Mouse (Mus musculus) liver, postnatal 0 days (tissue): ENCODE results near the gene Itgae.

Experiments
- CTCF ChIP-seq: sonication (generic); IDR thresholded peaks from 2 replicates; pipeline ENCODE4 v1.5.1; 2016; ENCODE audit warnings: antibody characterized with exemption, low read depth
- EP300 ChIP-seq: IDR thresholded peaks from 2 replicates; pipeline ENCODE4 v1.6.1; 2016; ENCODE audit warnings: antibody characterized with exemption, low read depth, mild to moderate bottlenecking

DNA sequence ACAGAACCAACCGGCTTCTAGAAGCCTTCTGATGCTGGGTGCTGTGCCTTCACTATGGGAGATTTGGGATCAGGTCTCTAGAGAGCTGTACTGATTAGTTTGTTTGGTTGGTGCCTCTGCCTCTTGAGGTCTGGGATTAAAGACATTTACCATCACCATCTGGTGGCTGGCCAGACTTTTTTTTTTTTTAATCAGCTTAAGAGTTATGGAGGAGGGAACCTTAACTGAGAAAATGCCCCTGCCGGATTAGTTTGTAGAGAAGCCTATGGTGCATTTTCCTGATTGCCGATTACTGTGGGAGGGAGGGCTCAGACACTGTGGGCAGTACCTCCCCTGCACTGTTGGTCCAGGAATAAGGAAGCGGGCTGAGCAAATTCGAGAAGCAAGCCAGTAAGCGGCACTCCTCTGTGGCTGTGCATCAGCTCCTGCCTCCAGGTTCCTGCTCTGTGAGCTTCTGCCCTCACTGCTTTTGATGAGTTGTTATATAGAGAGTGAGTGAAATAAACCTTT lies 13.1 kb upstream of the Itgae start:
- TF ChIP-seq EP300: no peak
- TF ChIP-seq CTCF: no peak
